Mouse (Mus musculus): ENCODE measurements around the gene Gm609.
"Not testable (repeated sequence)": the region's sequence is repeated elsewhere in the genome, so short reads cannot be mapped to it uniquely, and the experiment has no call there.

The Gm609 gene

DNA sequence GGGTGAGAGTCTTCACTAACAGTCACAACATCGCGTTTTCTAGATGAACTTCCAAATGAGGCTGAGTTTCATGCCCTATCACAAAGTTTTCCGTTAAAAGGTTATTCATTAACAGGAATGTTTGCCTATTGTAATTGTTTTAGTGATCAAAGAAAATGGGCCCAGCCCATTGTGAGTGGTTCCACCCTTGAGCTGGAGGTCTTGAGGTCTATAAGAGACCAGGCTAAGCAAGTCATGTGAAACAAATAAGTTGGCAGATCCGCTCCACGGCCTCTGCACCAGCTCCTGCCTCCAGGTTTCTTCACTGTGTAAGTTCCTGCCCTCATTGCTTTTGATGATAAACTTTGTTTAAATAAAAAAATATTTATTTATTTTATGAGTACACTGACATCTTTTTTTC is at the start of gene Gm609:
Gm609 (minus strand) TSS at position 43 of the 400 bp plus-strand sequence.
- DNase-seq (ENCODE audit: low spot score in 2 of 2), result no peak

DNA sequence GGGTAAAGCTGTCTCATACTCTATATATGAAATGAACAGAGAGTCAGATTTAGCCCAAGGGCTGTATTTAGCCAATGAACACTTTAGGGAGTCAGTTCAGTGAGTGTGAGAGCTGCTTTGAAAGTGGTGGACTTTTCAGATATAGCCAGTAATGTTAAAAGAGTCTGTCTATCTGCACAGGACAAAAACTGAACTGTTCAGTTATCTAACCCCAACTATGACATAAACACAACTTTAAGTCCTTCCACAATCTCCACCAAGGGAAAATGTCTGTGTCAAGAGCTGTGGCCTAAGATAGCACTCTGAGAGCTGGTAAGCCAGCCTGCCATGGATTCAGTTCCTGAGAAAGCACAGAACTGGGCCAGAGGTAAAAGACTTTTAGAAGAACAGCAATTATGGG is 49.3 kb upstream of the Gm609 start:
- DNase-seq (ENCODE audit: low spot score in 2 of 2), result no peak

DNA sequence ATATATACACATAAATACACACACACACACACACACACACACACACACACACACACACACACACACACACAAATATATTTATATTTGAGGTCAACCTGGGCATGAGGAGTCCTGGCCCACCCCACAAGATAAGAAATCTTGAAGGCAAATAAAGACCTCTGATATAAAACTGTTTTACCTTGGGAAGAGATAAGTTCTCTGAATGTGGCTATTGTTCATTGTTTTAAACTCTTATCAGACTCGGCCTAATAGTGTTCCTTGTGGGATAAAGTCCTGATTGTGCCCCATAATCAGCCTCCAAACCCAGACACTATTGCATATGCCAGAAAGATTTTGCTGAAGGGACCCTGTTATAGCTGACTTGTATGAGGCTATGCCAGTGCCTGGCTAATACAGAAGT is 45.6 kb upstream of the Gm609 start:
- not testable (repeated sequence) for DNase-seq (ENCODE audit: low spot score in 2 of 2)

- no peak for DNase-seq (ENCODE audit: low spot score in 2 of 2)
These were observed 42.2 kb upstream of the Gm609 start, which contains the start of gene Slc9c1 for GRCm38 (mm10) chr16:45535009-45535408. Slc9c1 (plus strand) TSS chr16:45535309.

DNA sequence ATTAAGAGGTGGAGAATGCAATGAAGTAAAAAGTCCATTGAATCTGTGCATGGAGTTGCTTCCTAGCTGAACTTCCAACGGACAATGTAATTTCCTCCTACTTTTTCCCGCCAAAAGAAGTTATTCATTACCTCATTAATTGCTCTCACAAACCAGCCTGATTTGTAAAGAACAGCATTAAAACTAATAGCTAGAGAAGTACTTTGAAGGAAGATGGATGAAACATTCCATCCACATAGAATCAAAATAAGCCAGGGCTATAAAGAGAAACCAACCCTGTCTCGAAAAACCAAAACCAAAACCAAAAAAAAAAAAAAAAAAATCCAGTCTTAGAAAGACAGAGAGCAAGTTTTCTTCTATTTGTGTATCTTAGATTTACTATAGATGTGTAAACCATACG is 39.2 kb upstream of the Gm609 start, which contains the start of gene Gm17783:
Gm17783 (minus strand) TSS at position 101 of the 400 bp plus-strand sequence.
- no peak for DNase-seq (ENCODE audit: low spot score in 2 of 2)

- no peak for DNase-seq (ENCODE audit: low spot score in 2 of 2)
These were observed 32.8 kb upstream of the Gm609 start for GRCm38 (mm10) chr16:45525551-45525950.

GRCm38 (mm10) chr16:45495326-45495725 is 2.6 kb upstream of the Gm609 start:
- DNase-seq (ENCODE audit: low spot score in 2 of 2), result no peak

- DNase-seq (ENCODE audit: low spot score in 2 of 2), result no peak
These were observed 15.8 kb downstream of the Gm609 start for GRCm38 (mm10) chr16:45476991-45477390.

DNA sequence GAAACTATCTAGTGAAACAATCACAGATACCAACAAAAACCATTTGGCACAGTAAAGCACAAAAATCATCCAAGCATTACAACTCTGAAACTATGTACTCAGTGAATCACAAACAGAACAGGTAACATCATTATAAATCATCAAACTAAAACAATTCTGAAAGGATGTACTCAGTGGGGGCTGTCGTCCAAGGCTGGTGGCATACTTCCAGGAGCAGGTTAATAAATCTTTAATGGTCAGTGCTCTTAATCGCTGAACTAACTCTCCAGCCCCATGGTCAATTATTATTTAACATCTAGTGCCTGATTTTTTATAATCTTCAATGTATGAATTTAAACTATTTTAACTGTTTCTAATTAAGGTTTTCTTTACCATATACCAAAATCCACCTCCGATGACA is 20.9 kb downstream of the Gm609 start:
- not testable (repeated sequence) for DNase-seq (ENCODE audit: low spot score in 2 of 2)

DNA sequence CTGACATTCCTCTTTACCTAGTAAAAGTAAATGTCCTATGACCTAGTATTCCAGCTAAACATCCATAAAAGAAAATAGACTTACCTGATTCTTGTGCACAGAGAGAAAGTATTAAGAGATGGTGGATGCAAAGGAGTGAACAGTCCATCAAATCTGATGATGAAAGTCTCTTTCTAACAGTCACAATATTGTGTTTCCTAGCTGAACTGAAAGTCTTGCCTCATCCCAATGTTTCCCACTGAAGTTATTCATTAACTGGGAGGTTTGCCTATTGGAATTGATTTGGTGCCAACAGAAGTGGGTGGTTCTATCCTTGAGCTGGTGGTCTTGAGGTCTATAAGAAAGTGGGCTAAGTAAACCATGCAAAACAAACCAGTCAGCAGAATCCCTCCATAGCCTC is 38.0 kb downstream of the Gm609 start:
- no peak for DNase-seq (ENCODE audit: low spot score in 2 of 2)

- no peak for DNase-seq (ENCODE audit: low spot score in 2 of 2)
These were observed 55.5 kb downstream of the Gm609 start for GRCm38 (mm10) chr16:45437230-45437739.

GRCm38 (mm10) chr16:45435591-45435990 is 57.2 kb downstream of the Gm609 start:
- no peak for DNase-seq (ENCODE audit: low spot score in 2 of 2)

DNA sequence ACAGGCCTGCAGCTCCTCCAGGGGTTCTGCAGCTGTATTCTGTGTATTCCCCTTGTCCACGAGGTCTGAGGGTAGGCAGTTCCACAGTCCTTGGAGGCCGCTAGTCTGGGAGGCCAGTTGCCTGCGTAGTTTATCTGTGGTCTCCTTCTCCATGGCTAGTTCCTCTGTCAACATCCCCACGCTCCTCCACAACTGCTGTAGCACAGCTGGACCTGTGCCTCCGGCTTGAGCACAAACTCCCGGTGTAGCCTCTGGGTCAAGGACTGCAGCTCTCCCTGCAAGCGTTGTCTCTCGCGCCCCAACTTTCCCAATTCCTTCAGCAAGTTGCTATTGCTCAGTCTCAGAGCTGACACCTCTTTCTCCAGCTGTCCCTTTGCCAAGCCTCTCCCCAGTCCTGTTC is 65.1 kb downstream of the Gm609 start:
- peak in 1 of 2 experiments; percentile 22 for DNase-seq (ENCODE audit: low spot score in 2 of 2)

GRCm38 (mm10) chr16:45413497-45413896 is 79.3 kb downstream of the Gm609 start:
- no peak for DNase-seq (ENCODE audit: low spot score in 2 of 2)

DNA sequence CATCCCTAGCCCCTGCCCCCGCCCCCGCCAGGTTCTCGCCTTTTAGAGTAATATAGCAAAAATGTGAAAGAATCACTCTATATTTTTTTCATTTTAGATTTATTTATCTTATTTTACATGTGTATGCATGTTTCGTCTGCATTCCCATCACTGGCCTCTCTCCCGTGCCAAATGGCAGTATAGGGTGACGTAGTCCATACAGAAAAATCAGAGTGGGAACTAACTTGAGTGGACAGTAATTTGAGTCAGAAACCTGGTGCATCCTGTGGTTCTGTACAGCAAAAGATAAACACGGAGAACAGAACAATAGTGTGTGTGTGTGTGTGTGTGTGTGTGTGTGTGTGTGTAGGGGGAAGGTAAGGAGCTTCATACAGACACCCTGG is 83.7 kb downstream of the Gm609 start:
- not testable (repeated sequence) for DNase-seq (ENCODE audit: low spot score in 2 of 2)

GRCm38 (mm10) chr16:45408425-45409063 is 84.2 kb downstream of the Gm609 start, which contains the start of gene Cd200:
Cd200 (minus strand) TSS chr16:45409053.
- peak; percentile 67 to 84 for DNase-seq (ENCODE audit: low spot score in 2 of 2)

DNA sequence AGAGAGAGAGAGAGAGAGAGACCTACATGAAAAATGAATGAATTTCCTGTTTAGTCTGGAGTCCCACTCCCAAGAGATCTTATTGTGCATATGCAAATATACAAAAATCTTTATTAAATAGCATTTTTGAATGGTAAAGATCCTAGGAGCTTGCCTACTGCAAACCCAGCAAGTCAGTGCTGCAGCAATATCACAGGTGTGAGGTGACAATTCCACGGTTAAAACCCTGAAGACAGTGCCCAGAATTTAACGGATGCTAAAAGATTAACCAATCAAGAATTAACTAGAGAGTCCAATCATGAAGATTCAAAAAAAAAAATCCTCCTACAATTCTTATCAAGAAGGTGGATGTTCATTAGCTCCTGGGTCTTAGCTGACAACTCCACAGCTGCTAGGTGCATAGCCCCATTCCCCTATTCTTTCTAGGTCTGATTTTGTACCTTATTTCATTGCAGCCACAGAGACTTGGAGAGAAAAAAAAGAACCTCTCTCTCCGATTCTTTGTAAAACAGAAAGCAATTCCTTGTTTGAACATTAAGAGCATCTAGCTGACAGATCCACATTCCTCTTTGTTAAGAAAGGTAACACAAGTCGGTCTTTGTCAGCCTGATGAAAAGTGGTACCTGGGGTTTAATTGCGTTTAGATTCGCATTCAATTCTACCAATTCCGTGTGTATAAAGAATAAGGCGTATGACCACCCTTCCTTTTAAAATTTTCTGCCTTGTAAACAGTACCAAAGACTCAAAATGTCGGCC is 84.9 kb downstream of the Gm609 start:
- DNase-seq (ENCODE audit: low spot score in 2 of 2), result no peak

DNA sequence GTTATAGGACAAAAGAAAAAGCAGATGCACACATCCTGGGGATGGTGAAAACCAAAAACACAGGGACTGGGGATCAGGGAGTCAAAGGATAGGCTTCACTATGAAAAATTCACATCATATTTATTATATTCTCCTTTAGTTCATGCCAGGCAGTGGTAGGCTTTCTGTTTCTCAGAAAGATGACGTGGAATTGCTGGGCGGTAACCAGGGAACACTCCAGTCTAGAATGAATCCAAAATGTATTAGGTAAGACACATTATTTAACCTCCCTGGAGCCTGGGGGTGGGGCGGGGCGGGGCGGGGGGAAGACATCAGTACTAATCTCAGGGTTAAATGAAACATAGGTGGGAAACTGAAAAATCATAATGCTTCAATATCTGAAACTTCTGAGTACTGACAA is 85.7 kb downstream of the Gm609 start:
- DNase-seq (ENCODE audit: low spot score in 2 of 2), result no peak

DNA sequence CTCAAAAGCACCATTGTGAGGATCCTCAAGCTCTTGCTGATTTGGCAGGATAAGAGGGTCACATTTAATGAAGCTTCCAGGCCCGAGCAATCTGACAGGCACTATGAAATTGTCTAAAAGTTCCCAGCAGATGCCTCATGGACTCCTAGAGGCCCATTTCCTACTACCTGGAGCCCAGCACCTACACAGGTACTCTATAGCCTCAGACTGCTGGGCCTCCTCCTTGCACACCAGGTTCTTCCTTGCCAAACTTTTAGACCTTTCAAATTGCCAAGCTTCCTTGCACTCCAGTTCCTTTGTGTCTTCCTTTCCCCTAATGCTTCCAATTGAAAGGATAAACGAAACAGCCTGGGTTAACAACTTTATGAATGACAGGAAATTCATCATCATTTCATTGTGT is 89.8 kb downstream of the Gm609 start:
- DNase-seq (ENCODE audit: low spot score in 2 of 2), result peak in 1 of 2 experiments; percentile 52

DNA sequence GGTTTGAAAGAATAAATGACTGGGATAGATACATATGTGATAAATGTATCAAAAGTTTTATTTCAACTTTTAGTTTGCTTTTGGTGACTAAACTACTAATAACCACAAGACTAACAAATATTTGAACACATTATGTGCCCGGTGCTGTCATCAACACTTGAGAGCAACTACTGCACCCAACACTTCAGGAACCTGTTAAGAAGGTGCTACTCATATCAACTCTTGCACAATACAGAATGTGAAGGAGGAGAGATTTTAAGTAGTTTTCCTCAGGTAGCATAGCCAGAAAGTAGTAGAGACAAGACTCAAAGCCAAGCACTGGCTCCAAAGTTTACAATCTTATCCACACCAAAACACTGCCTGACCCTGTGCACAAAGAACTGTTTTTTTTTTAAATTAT is 90.7 kb downstream of the Gm609 start:
- DNase-seq (ENCODE audit: low spot score in 2 of 2), result no peak

DNA sequence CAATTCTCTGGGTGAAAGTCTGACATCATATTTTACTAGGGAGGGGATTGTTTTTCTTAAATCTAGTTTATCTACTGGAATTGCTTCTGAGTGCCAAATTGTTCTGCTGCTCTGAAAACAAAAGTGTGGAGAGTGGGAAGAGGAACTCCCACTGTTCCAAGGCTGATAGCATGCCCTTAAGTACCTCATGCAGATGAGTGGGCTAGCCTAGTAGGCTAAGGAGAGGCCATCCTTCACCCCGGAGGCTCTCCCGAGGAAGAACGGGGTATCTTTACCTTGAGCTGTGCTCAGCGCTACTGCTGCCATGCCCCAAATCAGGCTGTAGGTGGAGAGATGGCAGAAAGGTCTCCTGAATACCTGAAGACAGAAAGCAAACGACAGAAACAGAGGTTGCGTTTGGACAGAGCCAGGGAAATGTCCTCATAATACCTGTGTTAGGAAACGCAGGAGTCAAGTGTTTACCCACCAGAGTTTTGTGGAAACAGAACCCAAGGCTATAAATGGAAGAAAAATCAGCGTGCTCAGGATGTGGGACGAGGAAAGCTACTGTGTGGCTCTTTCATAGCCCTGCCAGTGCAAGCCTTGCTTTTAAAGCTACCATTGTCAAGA is 92.7 kb downstream of the Gm609 start:
- peak in 1 of 2 experiments; percentile 25 for DNase-seq (ENCODE audit: low spot score in 2 of 2)

GRCm38 (mm10) chr16:45399411-45399810 is 93.4 kb downstream of the Gm609 start:
- DNase-seq (ENCODE audit: low spot score in 2 of 2), result no peak

Data from heart, adult 9 months (tissue).